Mouse (Mus musculus) hindbrain, embryonic 16.5 days (tissue): ENCODE measurements around the gene Kl. TPM values are rescaled to one million over a fixed set of nuclear protein-coding genes. Genes with fewer than 3 reads are reported as not detected.

Source experiments
- ATAC-seq: fragments of 200-750 bp; cut with Nextera tagmentation; 2 replicates; pipeline ENCODE4 v1.8.0; 2017; ENCODE audit warnings: moderate TSS enrichment, moderate library complexity
- H3K27ac ChIP-seq: fragments of 300-500 bp; sonication (generic); 2 replicates; pipeline ENCODE4 v1.5.1; 2014; ENCODE audit warnings: low read depth, mild to moderate bottlenecking, control low read depth, low read length, moderate library complexity
- H3K27me3 ChIP-seq: fragments of 300-500 bp; sonication (generic); replicated peaks from 2 replicates; pipeline ENCODE4 v1.6.1; 2014; ENCODE audit warnings: low read length; ENCODE audit not compliant: control insufficient read depth, insufficient read depth
- H3K36me3 ChIP-seq: fragments of 300-500 bp; sonication (generic); 2 replicates; pipeline ENCODE4 v1.6.1; 2014; ENCODE audit warnings: mild to moderate bottlenecking, low read length, moderate library complexity, mixed read lengths; ENCODE audit not compliant: control insufficient read depth, insufficient read depth
- H3K4me1 ChIP-seq: fragments of 300-500 bp; sonication (generic); 2 replicates; pipeline ENCODE4 v1.6.1; 2014; ENCODE audit warnings: low read depth, low read length; ENCODE audit not compliant: control insufficient read depth, insufficient read depth
- H3K4me2 ChIP-seq: fragments of 300-500 bp; sonication (generic); 2 replicates; pipeline ENCODE4 v1.6.1; 2014; ENCODE audit warnings: mild to moderate bottlenecking, low read length, control low read depth, moderate library complexity
- H3K4me3 ChIP-seq: fragments of 300-500 bp; sonication (generic); 2 replicates; pipeline ENCODE4 v1.5.1; 2014; ENCODE audit warnings: mild to moderate bottlenecking, low read length, control low read depth, moderate library complexity
- H3K9ac ChIP-seq: fragments of 300-500 bp; sonication (generic); 2 replicates; pipeline ENCODE4 v1.6.1; 2014; ENCODE audit warnings: low read depth, mild to moderate bottlenecking, control low read depth, low read length, moderate library complexity
- H3K9me3 ChIP-seq: fragments of 300-500 bp; sonication (generic); 2 replicates; pipeline ENCODE4 v1.6.1; 2014; ENCODE audit warnings: mild to moderate bottlenecking, low read length, moderate library complexity; ENCODE audit not compliant: control insufficient read depth
- WGBS: fragments of 180-500 bp; shearing (Covaris S2); extraction: QIAGEN DNeasy Blood & Tissue Kit; methylation state at CpG from one replicate; pipeline ENCODE4 v1.1.7; 2014; 5-methylcytosine and 5-hydroxymethylcytosine counted together
- polyA plus RNA-seq: library from polyadenylated mRNA; unstranded; fragments of >200 nt; fragmentation: Nextera tagmentation; extraction: Ambion mirVana; gene quantifications from 2 replicates; pipeline ENCODE4 v1.2.1, GENCODE M21; 2015

The Kl gene
- polyA plus RNA-seq, 1 experiment from 2014 or later = 1.3 TPM

GRCm38 (mm10) chr5:150977383-150977958 is 25.1 kb downstream of the Kl start:
- 67% methylated on average over 14 of the region's 14 CpGs for WGBS
- Histone ChIP-seq H3K9me3 (peaks cover 4% of the 10 kb centered on the region; the same call in 1 of the 2 replicates), H3K27ac (no peak overlapping the region), H3K4me3 (no peak overlapping the region), H3K36me3 (no peaks in the 10 kb centered on the region), H3K4me1 (no peaks in the 10 kb centered on the region), H3K27me3 (no peaks in the 10 kb centered on the region), H3K9ac (no peak overlapping the region), H3K4me2 (no peak overlapping the region)
- ATAC-seq = no peak

DNA sequence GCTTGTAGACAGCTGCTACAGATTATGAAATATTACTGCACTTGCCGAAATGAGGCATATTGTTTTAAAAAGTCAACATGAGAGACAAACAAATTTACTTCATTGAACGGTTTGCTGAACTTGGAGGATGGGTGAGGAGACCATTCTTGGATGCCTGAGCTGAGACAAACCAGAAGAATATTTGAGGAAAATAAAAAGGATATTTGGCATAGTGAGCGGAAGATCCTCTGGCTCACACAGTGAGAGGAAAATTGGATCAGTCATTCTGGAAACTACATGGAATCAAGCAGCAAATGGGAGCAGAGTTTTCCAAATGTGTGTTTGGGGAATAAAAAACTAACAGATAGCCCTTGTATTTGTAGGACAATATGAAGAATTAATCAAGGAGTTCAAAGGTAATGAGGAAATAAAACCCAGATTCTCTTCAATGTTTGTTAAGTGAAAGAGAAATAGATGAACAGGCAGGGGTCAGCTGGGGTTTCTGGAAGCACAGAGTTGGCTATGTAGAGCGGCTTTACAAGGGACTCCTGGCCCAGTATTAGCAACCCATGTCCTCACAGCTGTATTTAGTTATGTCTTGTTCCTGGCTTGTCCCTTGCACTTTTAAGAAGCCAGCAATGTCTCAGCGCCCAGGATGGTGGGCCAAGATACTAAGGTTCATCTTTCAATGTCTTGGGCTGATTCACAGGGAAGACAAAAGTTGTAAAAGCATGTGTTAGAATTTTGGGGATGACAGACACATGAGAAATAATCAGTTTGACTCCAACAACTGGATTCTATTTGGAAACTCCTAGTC is 27.1 kb downstream of the Kl start:
- ATAC-seq = no peak
- Histone ChIP-seq H3K9me3 (peaks cover 4% of the 10 kb centered on the region; the same call in 1 of the 2 replicates), H3K27me3 (no peaks in the 10 kb centered on the region), H3K4me1 (no peaks in the 10 kb centered on the region), H3K4me3 (no peak overlapping the region), H3K9ac (no peak overlapping the region), H3K4me2 (no peak overlapping the region), H3K27ac (no peak overlapping the region), H3K36me3 (no peaks in the 10 kb centered on the region)
- WGBS = 86% methylated on average over 5 of the region's 5 CpGs

DNA sequence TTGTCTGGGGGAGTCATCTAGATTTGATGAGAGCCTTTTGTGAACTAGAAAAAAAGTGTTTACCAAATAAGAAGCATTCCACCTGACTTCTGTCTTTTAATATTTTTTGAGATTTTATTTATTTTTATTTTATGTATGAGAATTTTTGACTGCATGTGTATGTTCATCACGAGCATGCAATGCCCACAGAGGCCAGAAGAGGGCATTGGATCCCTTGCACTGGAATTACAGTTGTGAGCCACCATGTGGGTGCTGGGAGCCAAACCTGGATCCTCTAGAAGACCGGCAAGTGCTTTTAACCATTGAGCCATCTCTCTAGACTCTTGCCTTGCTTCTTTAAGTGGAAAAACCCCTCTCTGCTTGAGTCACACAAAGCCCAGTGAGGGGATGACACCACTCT is 29.7 kb downstream of the Kl start:
- 96% methylated on average over 2 of the region's 2 CpGs for WGBS
- H3K27me3 ChIP-seq = no peaks in the 10 kb centered on the region
- H3K36me3 ChIP-seq = no peaks in the 10 kb centered on the region
- H3K4me2 ChIP-seq = no peak overlapping the region
- H3K27ac ChIP-seq = no peak overlapping the region
- no peak overlapping the region for H3K4me3 ChIP-seq
- H3K4me1 ChIP-seq = no peaks in the 10 kb centered on the region
- no peak overlapping the region for H3K9ac ChIP-seq
- H3K9me3 ChIP-seq = peaks cover 4% of the 10 kb centered on the region; the same call in 1 of the 2 replicates
- no peak for ATAC-seq

DNA sequence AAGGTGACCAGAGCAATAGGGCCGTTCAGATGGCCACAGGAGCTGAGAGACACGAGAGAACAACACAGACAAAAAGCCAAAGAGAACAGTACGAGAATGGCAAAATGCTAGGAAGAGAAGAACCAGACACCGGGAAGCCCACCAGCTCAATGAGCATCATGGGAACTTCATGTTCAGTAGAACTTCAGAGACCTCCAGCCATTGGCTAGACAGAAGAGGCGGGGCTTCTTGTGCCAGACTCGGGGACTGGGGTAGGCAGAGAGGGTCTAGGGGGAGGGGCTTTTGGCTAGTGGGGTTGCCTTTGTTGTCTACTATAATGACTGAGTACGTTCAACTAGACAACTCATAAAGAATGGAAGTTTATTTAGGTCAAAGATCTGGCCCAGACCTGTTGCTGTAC is 41.7 kb downstream of the Kl start:
- Histone ChIP-seq H3K4me1 (no peaks in the 10 kb centered on the region), H3K27me3 (no peaks in the 10 kb centered on the region), H3K36me3 (no peaks in the 10 kb centered on the region), H3K9ac (no peak overlapping the region), H3K4me2 (no peak overlapping the region), H3K4me3 (no peak overlapping the region), H3K27ac (no peak overlapping the region), H3K9me3 (no peaks in the 10 kb centered on the region; the same call in 1 of the 2 replicates)
- WGBS = 90% methylated on average over 7 of the region's 7 CpGs
- ATAC-seq = no peak

- 78% methylated on average over 2 of the region's 2 CpGs for WGBS
Measured at GRCm38 (mm10) chr5:150996586-150996985, 44.2 kb downstream of the Kl start.

GRCm38 (mm10) chr5:151001111-151001510 is 48.7 kb downstream of the Kl start:
- Histone ChIP-seq H3K36me3 (no peaks in the 10 kb centered on the region), H3K4me3 (no peak overlapping the region), H3K4me2 (no peak overlapping the region), H3K27ac (no peak overlapping the region), H3K9ac (no peak overlapping the region), H3K9me3 (no peaks in the 10 kb centered on the region), H3K4me1 (no peaks in the 10 kb centered on the region), H3K27me3 (no peaks in the 10 kb centered on the region)
- ATAC-seq = no peak
- WGBS = 92% methylated on average over 7 of the region's 7 CpGs

More at GRCm38 (mm10) chr5:150996586-150996985, 44.2 kb downstream of the Kl start:
- no peaks in the 10 kb centered on the region; the same call in 1 of the 2 replicates for H3K9me3 ChIP-seq
- H3K36me3 ChIP-seq = no peaks in the 10 kb centered on the region
- H3K4me3 ChIP-seq = no peak overlapping the region
- no peak overlapping the region for H3K4me2 ChIP-seq
- no peak for ATAC-seq
- H3K27ac ChIP-seq = no peak overlapping the region
- H3K27me3 ChIP-seq = no peaks in the 10 kb centered on the region
- H3K9ac ChIP-seq = no peak overlapping the region
- H3K4me1 ChIP-seq = no peaks in the 10 kb centered on the region

GRCm38 (mm10) chr5:151002051-151002450 is 49.6 kb downstream of the Kl start:
- Histone ChIP-seq H3K9me3 (no peaks in the 10 kb centered on the region), H3K4me3 (no peak overlapping the region), H3K36me3 (no peaks in the 10 kb centered on the region), H3K27me3 (no peaks in the 10 kb centered on the region), H3K27ac (no peak overlapping the region), H3K9ac (no peak overlapping the region), H3K4me2 (no peak overlapping the region), H3K4me1 (no peaks in the 10 kb centered on the region)
- ATAC-seq = no peak
- WGBS = 100% methylated on average over 4 of the region's 4 CpGs

- Histone ChIP-seq H3K27ac (no peak overlapping the region), H3K27me3 (no peaks in the 10 kb centered on the region), H3K4me1 (no peaks in the 10 kb centered on the region), H3K9me3 (no peaks in the 10 kb centered on the region), H3K9ac (no peak overlapping the region), H3K36me3 (no peaks in the 10 kb centered on the region), H3K4me2 (no peak overlapping the region), H3K4me3 (no peak overlapping the region)
- no peak for ATAC-seq
- WGBS = 83% methylated on average over 1 of the region's 1 CpGs
Measured at GRCm38 (mm10) chr5:151004216-151004755, 51.9 kb downstream of the Kl start.

DNA sequence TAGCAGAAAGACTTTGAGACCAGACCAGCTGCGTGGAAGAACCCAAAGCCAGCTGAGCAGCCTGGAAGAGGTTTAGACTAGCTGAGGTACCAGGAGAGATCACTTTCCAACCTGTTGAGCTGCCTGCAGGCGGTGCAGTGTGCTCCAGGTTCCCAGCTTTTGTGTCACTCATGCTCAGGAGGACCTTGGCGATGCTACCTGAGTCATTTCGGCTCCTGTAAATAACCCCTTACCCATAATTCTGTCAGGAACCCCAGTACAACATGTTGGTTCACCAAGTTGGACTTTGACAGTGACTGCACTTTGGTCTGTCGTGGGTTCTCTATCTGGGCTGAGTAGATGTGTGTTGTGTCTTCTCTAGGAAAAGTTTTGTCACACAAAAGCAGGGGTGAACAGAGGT is 66.0 kb downstream of the Kl start:
- no peak overlapping the region for H3K4me3 ChIP-seq
- WGBS = 80% methylated on average over 5 of the region's 5 CpGs
- H3K36me3 ChIP-seq = no peaks in the 10 kb centered on the region
- H3K4me2 ChIP-seq = no peak overlapping the region
- H3K9me3 ChIP-seq = no peaks in the 10 kb centered on the region; the same call in 1 of the 2 replicates
- H3K27me3 ChIP-seq = no peaks in the 10 kb centered on the region
- H3K9ac ChIP-seq = no peak overlapping the region
- no peak for ATAC-seq
- peaks cover 5% of the 10 kb centered on the region for H3K4me1 ChIP-seq
- no peak overlapping the region for H3K27ac ChIP-seq
